Comparison of ENCODE assay signal across 8 mouse cellular contexts in the genomic region with DNA sequence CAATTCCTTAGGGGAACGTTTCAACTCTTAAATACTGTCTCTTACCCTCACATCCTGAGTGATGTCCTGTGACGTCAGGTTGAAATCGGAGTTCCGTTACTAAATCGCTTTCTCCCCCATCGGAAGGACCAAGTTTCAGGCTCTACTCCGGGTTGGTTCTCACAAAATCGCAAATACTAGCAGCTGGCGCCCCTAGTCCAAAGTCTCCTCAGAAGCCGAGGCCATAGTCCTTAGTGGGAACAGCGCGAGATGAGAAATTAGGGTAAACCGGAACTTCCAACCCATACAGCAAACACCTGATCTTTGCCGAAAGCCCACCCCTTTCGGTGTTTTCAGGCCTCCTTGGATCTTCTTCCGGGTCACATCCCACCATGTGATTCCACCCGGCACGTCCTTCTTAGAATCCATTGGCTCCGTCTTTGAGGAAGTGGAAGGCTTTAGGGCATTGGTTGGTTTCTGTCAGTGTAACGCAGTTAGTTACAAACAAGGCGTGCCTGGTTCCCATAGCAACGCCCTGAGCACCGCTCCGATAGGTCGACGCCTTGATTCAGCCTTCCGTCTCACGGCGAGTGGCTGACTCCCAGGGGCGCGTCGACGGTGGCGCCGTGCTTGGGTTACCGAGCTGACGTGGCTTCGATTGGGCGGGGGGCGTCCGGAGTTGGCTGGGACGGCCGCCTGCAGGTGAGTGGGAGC. TPM values are rescaled to one million over a fixed set of nuclear protein-coding genes. Genes with fewer than 3 reads are reported as not detected.
DNase-seq lines count a peak whose midpoint lies in the region; ATAC-seq lines count a peak whose summit lies in the region.

A gene (minus strand): TSS at position 421 of the 693 bp plus-strand sequence.
A gene (plus strand): TSS at position 558 of the 693 bp plus-strand sequence.

- H3K4me1 ChIP-seq in intestine, embryonic 14.5 days (replicated peaks; ENCODE audit: control insufficient read depth, insufficient read depth, low read length): peaks cover 10% of the 10 kb centered on the region

- peak within 1 kb of the TSS; percentile 76 for H3K9ac ChIP-seq in intestine, embryonic 14.5 days (ENCODE audit: low read length)

- peak within 1 kb of the TSS; percentile 59 for H3K4me2 ChIP-seq in intestine, embryonic 14.5 days (ENCODE audit: low read length)

- peak; percentile 83 for DNase-seq in adrenal gland, adult 18-20 months (ENCODE audit: low spot score in 2 of 2)
- DNase-seq in embryo, embryonic 11 days: peak; percentile 99
- peak; percentile 96 for DNase-seq in gastrocnemius, postnatal 25 days
- peak; percentile 90 for DNase-seq in intestine, embryonic 14.5 days (ENCODE audit: low spot score)
- DNase-seq in left cerebral cortex, postnatal 14 days (ENCODE audit: low spot score in 2 of 2): peak; percentile 98 to 100
- peak; percentile 99 for DNase-seq in mesoderm, embryonic 11.5 days (ENCODE audit: low read depth, low spot score)
- peak; percentile 98 to 100 for DNase-seq in right cerebral cortex, postnatal 36 days (ENCODE audit: low spot score in 2 of 2)
- DNase-seq in yolk sac, embryonic 10.5 days (ENCODE audit: low spot score): peak; percentile 97

- intact Hi-C loops in left cerebral cortex, postnatal 14 days (cut with DNase I): loop anchor here (10.0 kb wide), 1 partner anchor 140 kb away; a partner anchor contains a TSS

- peak within 1 kb of the TSS; percentile 94 for H3K4me3 ChIP-seq in intestine, embryonic 14.5 days (ENCODE audit: low read depth, low read length)

- H3K9me3 ChIP-seq in intestine, embryonic 14.5 days (ENCODE audit: control insufficient read depth, low read length): no peaks in the 10 kb centered on the region

- peaks cover 28% of the 10 kb centered on the region for H3K36me3 ChIP-seq in intestine, embryonic 14.5 days (ENCODE audit: control insufficient read depth, insufficient read depth, low read length)

- peak within 1 kb of the TSS; percentile 77 for H3K27ac ChIP-seq in intestine, embryonic 14.5 days (ENCODE audit: low read depth)

- H3K27me3 ChIP-seq in intestine, embryonic 14.5 days (replicated peaks; ENCODE audit: control insufficient read depth, insufficient read depth, low read length): no peaks in the 10 kb centered on the region

- under 1% methylated on average over 43 of the region's 43 CpGs for WGBS in intestine, embryonic 14.5 days

- ATAC-seq in intestine, embryonic 14.5 days (replicated peaks; ENCODE audit: low FRiP score, low TSS enrichment, low read depth): peak; percentile 99

RNA-seq across cellular contexts. Expression of the first gene that starts in this region (rescaled TPM):
- total RNA-seq in adrenal gland, adult 18-20 months (2021): 1 to 10 TPM; 2.0 to 2.8 TPM
- total RNA-seq in gastrocnemius, postnatal 25 days (2021): under 1 TPM in 1 of 2 experiments, not detected in 1; 0.19 TPM
- 0.77 and 2.5 TPM in 2 replicates for polyA plus RNA-seq in intestine, embryonic 14.5 days (2014; fragmentation: Nextera tagmentation; extraction: Ambion mirVana)
- under 1 TPM; 0.37 to 0.97 TPM for total RNA-seq in left cerebral cortex, postnatal 14 days (2021)

RNA-seq across cellular contexts. Expression of the second gene that starts in this region (rescaled TPM):
- total RNA-seq in adrenal gland, adult 18-20 months (2021): 10 to 100 TPM; 59.5 to 80.9 TPM
- total RNA-seq in gastrocnemius, postnatal 25 days (2021): 10 to 100 TPM; 18.1 to 23.0 TPM
- polyA plus RNA-seq in intestine, embryonic 14.5 days (2014; fragmentation: Nextera tagmentation; extraction: Ambion mirVana): 93.9 and 101 TPM in 2 replicates
- 10 to 100 TPM; 64.0 to 70.2 TPM for total RNA-seq in left cerebral cortex, postnatal 14 days (2021)

Comparison
In these comparisons a context has a peak if more than half of its experiments do, and no peak if none do; other contexts are left out.
1. Peak in every context shown above with its lines: DNase-seq, ATAC-seq, H3K4me3 ChIP-seq and H3K27ac ChIP-seq.